Mouse (Mus musculus) olfactory bulb, adult 2 months (tissue): ENCODE results near the gene Macf1.

Experiments
- CTCF ChIP-seq: fragments of 200-500 bp; IDR thresholded peaks from 2 replicates; pipeline ENCODE4 v1.5.1; 2012; ENCODE audit warnings: low read depth, mild to moderate bottlenecking, low read length, moderate library complexity; ENCODE audit not compliant: insufficient read depth
- POLR2A ChIP-seq: fragments of 200-500 bp; IDR thresholded peaks from 2 replicates; pipeline ENCODE4 v1.6.1; 2012; ENCODE audit warnings: mild to moderate bottlenecking, low read depth, low read length, moderate library complexity; ENCODE audit not compliant: insufficient read depth

GRCm38 (mm10) chr4:123642877-123643276, 41.3 kb downstream of the Macf1 start:
- TF ChIP-seq CTCF (no peak), POLR2A (no peak)
